Mouse (Mus musculus) E14TG2a.4 (cell line): ENCODE measurements around the gene Lbx1.

Experiments
- CTCF ChIP-seq: conservative IDR thresholded peaks from 2 replicates; pipeline ENCODE4 v1.5.1; 2014; ENCODE audit warnings: low read length
- NANOG ChIP-seq: IDR thresholded peaks from 2 replicates; pipeline ENCODE4 v1.6.1; 2014; ENCODE audit warnings: borderline replicate concordance, low read length, mixed read lengths
- POU5F1 ChIP-seq: IDR thresholded peaks from 2 replicates; pipeline ENCODE4 v1.6.1; 2014; ENCODE audit warnings: low read length, borderline replicate concordance

- TF ChIP-seq CTCF (no peak), NANOG (no peak), POU5F1 (no peak)
Measured at GRCm38 (mm10) chr19:45242017-45242347, 6.4 kb upstream of the Lbx1 start.
